9 mouse cellular contexts compared by ENCODE assay signal in the genomic region with DNA sequence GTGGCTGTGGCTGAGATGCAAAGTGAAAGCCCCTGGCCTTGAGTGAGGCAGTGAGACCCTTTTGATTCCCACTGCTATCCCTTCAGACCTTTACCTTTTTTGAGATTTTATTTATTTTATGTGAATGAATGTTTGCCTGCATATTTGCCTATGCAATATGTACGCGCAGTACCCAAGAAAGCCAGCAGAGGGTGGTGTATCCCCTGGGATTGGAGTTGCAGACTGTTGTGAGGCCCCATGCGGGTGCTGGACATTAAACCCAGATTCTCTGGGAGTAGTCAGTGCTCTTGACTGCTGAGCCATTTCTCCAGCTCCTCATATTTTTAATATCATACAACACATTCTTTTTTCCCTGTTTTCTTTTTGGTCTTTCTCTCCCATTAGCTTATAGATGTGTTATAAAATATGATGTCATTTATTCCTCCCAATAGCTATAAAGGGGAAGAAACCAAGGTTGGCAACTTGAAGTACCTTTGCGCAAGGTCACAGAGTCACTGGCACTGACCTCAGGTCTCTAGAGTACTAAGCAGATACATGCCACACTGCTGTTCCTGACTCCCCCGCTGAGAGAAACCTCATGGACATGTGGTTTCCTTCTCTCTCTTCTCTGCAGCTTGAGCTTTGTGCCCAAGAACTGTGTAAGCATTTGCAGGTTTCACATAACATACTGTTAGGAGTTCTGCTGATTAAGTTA. TPM values are rescaled to one million over a fixed set of nuclear protein-coding genes. Genes with fewer than 3 reads are reported as not detected.
DNase-seq lines count a peak whose midpoint lies in the region; ATAC-seq lines count a peak whose summit lies in the region.
"Had no signal": no experiment of that assay in that cellular context is flagged by ENCODE, and none has a peak within 500 bp of the region (broad histone marks: within the 10 kb centered on the region; RNA-seq: fewer than 3 reads in every experiment).

No protein-coding gene starts in this region.

- H3K36me3 ChIP-seq in heart, embryonic 11.5 days (ENCODE audit: control insufficient read depth, insufficient read depth, low read length) = peaks cover 8% of the 10 kb centered on the region

- H3K9me3 ChIP-seq in heart, embryonic 11.5 days (replicated peaks; ENCODE audit: control insufficient read depth, low read length) = no peaks in the 10 kb centered on the region
- H3K9me3 ChIP-seq: limb, embryonic 12.5 days had no signal

- no peaks in the 10 kb centered on the region for H3K27me3 ChIP-seq in heart, embryonic 11.5 days (ENCODE audit: control insufficient read depth, insufficient read depth, low read length)
- H3K27me3 ChIP-seq: limb, embryonic 12.5 days had no signal

- intact Hi-C loops in heart, postnatal 36 days (cut with DNase I) = loop anchor here (1.0 to 5.0 kb wide), 2 partner anchors 81 to 321 kb away; a partner anchor contains a TSS

- H3K27ac ChIP-seq in heart, embryonic 11.5 days (ENCODE audit: low read depth, low read length) = no peak overlapping the region
- H3K27ac ChIP-seq: limb, embryonic 12.5 days had no signal

- DNase-seq in heart, postnatal 36 days = peak; percentile 54 to 79
- peak; percentile 39 for DNase-seq in urinary bladder, postnatal 25 days (ENCODE audit: low spot score)
- no peak for DNase-seq in urinary bladder, adult 2 months (ENCODE audit: low spot score)
- DNase-seq in c-Kit-positive CD71-positive TER-119-negative erythroid progenitor cells, embryonic 14.5 days (ENCODE audit: low read depth) = peak; percentile 36
- DNase-seq in kidney, postnatal 36 days = peak; percentile 45 to 85

- 64% methylated on average over 5 of the region's 5 CpGs for WGBS in heart, embryonic 11.5 days (ENCODE audit: insufficient replicate concordance)

- H3K4me2 ChIP-seq in heart, embryonic 11.5 days = no peak overlapping the region
- H3K4me2 ChIP-seq: limb, embryonic 12.5 days had no signal

- no peak overlapping the region for H3K4me3 ChIP-seq in heart, embryonic 11.5 days (ENCODE audit: low read depth, low read length)
- H3K4me3 ChIP-seq: limb, embryonic 12.5 days had no signal

- no peak for ATAC-seq in heart, embryonic 11.5 days (replicated peaks; ENCODE audit: insufficient number of reproducible peaks, low FRiP score, low TSS enrichment)
- ATAC-seq in neutrophil, adult 5-6 weeks (ENCODE audit: extremely low read depth, insufficient number of reproducible peaks, low FRiP score, poor library complexity, severe bottlenecking) = 0 out of 2 replicates have a peak, but pooled peaks have one; percentile 39
- ATAC-seq in frontal cortex, adult (ENCODE audit: low TSS enrichment) = no peak

- H3K4me1 ChIP-seq in heart, embryonic 11.5 days (ENCODE audit: control insufficient read depth, insufficient read depth, low read length) = no peaks in the 10 kb centered on the region

- no peak overlapping the region for H3K9ac ChIP-seq in heart, embryonic 11.5 days (ENCODE audit: low read depth, low read length)
- H3K9ac ChIP-seq: limb, embryonic 12.5 days had no signal

RNA-seq across cellular contexts. Expression of a gene that starts 58.5 kb away (rescaled TPM):
- 10 to 100 TPM; 33.3 to 50.0 TPM for total RNA-seq in heart, postnatal 36 days (2021)
- polyA plus RNA-seq in heart, embryonic 11.5 days (2014; fragmentation: Nextera tagmentation; extraction: Ambion mirVana) = 8.3 and 9.0 TPM in 2 replicates
- polyA plus RNA-seq in urinary bladder, adult 2 months (2012; rRNA removed) = 23.1 and 25.6 TPM in 2 replicates
- 69.2 and 73.0 TPM in 2 replicates for total RNA-seq in neutrophil, adult 5-6 weeks (2017)
